Mouse (Mus musculus) kidney, postnatal 10 days (tissue): ENCODE data around the gene Tmem256.
A peak's percentile ranks its signal among the peaks of the same experiment; 100 is the strongest.
"Not testable (repeated sequence)": the region's sequence is repeated elsewhere in the genome, so short reads cannot be mapped to it uniquely, and the experiment has no call there.

ENCODE experiments used
- DNase-seq: peaks from one replicate; pipeline ENCODE4 v3.0.0; 2021; ENCODE audit warnings: mixed read lengths

Gene Tmem256

DNA sequence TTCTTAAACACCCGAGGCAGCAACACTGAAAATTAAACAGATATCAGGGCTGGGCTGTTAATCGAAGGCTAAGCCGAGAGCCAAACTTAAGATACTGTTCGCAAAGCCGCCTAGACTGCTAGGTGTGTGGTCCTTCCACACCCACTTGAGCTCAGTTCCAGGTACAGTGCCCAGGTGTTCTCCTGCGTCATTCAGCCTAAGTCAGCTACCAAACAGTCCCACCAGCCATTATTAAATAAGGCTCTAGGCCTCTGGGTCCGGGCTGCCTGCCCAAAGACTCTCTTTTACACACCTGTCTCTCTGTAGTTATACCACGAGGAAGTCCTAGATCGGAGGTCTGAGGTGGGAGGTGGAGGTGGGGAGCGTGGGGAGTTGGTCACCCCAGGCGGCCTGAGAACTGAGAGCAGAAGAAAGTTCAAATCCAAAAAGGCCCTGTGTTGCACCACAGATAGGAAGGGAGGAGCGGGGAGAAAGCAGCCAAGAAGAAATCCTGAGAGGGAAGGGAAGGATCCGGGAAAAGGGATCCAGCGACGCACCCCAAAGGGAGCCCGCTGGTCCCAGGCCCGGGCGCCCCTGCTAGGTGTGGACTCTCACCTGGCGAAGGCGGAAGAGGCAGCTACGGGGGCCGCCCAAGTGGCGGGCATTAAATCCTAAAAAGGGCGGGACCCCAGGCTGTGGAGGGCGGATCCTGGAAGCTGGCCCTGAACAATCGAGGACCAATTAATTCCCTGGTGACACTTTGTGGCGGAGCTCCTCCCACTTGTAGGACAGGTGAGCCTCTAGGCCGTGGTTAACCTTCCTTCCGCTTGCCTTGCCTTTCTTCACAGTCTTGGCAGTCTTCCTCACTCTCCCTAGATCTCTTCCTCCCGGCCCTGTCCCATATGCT lies 20.0 kb downstream of the Tmem256 start, which contains the start of gene Tnk1:
Gene Tnk1, minus strand, starts transcription at position 618 of the 886 bp plus-strand sequence.
- peak; percentile 63 for DNase-seq

DNA sequence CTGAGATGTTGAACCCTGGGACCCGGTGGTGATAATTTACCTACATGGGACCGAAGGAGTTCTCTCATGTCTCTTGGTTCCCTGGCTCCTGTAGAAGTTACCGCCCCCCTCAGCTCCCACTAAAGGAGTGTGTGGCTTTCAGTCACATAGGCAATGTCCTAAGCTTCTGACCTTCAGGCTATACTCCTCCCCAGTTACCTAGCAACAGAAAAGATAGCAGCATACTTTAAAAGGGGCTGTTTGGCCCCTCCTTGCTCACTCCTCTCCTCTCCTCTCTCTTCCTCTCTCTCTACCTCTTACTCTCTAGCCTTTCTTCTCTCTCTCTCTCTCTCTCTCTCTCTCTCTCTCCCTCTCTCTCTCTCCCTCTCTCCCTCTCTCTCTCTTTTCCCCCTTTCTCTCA lies 25.4 kb downstream of the Tmem256 start:
- DNase-seq = not testable (repeated sequence)

DNA sequence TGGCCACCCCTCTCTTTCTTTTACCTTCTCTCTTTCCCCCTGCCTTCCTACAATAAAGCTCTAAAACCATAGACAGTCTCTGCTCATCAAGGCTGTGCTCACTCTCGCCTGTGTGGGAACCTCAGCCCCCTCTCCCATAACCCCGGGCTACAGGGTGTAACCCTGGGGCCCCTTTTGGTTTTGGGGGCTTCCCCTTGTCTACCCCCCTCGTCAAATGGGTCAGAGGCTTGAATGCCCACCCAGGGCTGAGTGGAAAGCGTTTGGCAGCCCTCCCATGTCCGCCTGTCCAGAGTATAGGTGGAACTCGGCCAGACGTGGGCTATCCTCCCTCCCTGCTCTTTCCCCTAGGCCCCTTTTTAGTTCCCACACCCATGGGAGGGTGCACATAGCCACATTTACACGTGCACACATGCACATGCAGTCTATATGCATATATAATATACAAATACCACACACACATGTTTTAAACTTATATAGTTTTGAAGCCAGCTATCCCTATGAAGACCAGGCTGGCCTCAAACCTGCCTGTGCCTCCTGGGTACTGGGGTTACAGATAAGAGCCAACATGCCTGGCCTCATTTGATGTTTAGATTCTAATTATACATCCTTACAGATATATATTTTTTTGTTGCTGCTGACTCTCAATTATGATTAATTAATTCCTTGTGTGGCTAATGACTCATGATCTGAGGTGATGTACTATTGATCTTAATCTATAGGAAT lies 26.0 kb downstream of the Tmem256 start:
- DNase-seq = no peak

DNA sequence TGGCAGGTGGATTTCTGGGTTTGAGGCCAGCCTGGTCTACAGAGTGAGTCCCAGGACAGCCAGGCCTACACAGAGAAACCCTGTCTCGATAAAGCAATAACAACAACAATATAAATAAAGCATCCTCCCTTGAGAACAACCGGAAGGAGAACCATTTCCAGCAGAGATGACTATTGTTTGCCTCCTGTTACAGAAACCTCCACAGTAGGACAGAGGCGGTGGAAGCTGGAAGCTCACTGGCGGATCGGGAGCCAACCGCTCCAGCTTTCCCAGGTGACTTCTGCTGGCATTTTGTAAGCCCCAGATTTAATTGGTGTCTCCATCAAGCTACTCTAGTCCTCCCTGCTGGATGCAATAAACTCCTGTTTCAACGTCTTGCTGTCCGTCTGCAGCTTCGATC lies 27.2 kb downstream of the Tmem256 start:
- no peak for DNase-seq

DNA sequence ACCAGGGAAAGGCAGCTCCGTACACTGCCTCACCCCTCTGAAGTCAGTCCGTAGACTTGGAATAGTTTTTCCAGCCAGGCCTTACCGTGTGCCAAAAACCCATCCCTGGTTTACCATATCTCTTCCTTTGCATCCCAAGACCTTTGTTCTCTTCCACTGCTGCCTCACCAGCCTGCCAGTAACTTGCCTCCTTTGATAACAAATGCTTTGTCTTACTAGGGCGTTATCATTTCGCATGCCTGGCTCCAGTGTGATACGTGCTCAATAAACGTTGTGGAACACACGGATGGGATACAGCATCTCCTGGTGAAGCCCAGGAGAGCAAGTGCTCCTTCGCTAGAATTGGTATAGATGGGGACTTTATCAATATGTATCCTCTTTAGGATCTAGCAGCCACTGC lies 29.0 kb downstream of the Tmem256 start:
- DNase-seq = no peak

DNA sequence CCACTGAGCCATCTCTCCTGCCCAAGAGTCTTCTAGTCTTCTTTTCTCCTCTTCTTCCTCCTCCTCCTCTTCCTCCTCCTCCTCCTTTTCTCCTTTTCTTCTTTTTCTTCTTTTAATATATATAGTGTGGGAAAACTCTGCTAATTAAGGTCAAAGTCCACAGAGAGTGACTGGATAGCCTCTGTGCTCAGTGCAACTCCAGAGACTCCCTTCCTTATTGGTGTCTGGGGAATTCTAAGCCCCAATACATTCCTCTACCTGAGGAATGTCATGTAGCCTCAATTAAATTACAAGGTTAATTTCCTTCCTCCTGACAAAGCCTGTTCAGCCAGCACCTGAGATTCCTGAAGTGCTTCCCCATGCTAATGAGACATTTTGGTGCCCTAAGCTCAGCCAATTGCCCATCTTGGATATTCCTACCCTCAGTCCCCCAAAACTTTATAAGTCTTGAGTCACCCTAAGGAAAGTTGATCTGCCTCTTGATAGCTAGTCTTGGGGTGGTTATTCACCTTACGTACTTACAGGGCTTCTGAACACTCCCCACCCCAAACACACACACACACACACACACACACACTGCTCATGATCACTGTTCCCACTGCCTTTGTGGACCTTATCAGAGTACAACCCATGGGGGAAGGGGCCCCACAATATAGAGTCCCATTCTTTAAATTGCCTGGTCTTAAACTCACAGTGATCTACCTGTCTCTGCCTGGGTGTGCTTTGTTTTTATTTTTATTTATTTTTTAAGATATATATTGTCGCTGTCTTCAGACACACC lies 32.2 kb downstream of the Tmem256 start:
- DNase-seq = no peak

DNA sequence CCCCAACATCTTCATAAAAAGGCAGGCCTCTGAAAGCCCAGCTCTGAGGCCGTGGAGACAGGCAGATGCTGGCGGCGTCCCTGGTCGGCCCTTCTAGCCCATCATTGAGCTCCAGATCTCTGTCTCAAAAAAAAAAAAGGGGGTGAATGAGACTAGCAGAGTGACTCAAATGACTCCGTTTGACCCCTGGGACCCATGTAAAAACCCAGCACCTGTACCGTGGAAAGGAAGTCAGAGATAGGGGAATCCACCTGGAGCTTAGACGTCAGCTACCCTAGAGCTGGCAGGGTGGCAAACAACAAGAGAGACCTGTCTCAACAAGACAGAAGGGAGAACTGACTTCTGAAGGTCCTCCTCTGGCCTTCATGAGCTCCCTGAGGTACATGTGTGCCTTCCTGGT lies 33.5 kb downstream of the Tmem256 start:
- no peak for DNase-seq

DNA sequence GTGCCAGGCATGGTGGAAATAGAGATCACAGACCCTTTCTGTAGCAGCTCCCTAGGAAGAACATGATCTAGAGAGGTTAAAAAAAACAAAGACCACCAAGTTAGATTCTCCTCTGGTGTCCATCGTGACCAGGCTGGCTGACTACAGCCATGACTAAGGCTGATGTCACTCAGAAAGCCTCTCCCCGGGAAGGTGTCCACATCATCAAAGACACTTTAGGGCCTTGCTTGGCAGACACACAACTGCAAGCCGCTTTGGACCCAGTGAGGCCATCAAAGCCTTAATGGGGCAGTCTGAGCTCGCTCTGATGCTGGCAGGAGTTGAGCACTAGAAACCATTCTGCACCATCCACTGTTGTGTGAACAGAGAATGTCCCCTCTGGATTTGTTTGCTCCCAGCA lies 34.1 kb downstream of the Tmem256 start:
- no peak for DNase-seq

DNA sequence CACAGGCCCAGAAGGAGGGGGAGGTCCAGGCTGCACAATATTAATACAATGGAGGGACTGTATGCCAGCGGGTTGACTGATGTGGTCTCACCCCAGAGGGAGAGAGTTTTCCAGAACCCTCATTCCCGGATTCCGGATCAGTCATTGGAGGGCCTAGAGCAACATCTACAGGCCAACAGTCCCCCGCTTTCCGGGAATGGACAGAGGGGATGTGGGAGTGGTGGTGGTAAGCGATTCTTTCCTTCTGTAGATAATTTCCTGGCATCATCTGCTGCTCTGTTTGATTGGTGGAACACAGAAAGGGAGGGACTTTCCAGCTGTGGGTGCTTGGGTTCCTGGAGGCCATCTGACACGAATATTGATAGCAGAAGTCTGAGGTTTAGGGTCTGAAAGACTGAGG lies 37.9 kb downstream of the Tmem256 start:
- DNase-seq = peak; percentile 73

DNA sequence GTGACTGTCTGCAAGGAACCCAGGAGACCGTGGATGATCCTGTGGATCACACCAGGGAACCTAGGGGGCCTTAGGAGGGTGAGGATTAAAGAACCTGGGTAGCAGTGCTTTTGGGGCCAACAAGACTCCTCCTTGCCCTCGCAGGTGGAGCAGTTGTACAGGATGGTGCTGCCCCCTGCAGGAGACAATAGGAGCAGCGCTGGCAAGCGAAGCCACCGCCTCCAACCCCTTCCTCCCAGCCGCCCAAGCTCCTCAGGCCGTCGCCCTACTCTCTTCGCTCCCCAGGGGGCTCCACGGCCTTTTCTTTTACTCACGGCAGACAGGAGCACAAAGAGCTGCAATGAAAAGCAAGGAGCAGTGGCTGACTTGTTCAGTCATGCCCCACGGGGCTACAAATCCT lies 38.6 kb downstream of the Tmem256 start:
- peak; percentile 93 for DNase-seq

DNA sequence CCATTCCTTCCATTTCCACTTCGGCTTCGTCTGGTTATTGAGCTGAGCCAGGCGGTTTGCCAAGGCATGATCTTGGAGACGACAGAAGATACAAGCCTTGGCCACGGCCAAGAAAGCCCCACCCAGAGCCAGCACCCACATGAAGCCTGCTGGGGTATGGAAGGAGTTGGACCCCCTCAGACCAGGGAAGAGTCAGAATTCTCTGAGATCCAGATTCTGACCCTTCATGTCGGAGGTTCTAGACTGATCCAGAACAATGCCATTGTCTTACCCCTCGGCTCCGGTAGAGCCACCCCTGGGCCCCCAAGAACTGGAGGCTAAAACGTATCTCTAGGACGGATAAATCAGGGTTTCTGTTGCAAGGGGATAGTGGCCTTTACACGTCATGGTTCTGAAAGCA lies 39.6 kb downstream of the Tmem256 start, which contains the start of gene Tmem95:
Gene Tmem95, minus strand, starts transcription at position 141 of the 400 bp plus-strand sequence.
- peak; percentile 35 for DNase-seq

DNA sequence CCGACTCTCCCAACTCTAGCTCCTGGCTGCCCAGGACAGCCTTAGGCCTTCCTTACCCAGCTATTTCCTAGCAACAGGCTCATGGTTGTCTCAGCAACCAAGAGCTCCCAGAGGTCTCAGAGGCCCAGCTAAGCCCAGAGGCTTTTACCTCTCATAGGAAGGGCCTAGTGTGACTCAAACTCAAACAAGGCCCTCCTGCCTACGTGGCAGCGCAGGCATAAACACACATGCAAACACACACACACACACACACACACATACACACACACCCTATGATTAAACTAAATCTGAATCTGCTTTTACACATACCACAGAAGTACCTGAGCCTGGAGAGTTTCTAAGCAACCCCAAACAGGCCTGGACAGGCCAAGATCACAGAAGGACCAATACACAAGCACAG lies 40.1 kb downstream of the Tmem256 start:
- DNase-seq = peak; percentile 10

DNA sequence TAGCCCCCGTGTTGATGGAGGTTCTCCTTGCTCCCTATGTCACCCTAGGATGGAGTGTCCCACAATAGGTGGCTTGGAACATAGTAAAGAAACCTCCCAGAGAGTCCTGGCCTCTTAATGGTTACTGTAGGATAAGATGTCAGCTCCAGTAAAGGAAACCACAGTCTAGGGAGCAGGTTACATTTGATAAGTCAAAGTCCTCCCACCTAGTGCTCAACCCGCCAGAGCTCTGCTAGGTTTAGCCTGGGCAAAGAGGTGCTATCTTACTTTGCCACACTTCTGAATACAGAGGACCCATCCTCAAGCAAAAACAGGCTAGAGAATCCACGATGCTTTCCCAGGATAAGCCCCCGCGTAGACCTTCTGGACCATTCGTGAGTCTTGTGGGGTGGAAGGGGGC lies 40.6 kb downstream of the Tmem256 start:
- no peak for DNase-seq

DNA sequence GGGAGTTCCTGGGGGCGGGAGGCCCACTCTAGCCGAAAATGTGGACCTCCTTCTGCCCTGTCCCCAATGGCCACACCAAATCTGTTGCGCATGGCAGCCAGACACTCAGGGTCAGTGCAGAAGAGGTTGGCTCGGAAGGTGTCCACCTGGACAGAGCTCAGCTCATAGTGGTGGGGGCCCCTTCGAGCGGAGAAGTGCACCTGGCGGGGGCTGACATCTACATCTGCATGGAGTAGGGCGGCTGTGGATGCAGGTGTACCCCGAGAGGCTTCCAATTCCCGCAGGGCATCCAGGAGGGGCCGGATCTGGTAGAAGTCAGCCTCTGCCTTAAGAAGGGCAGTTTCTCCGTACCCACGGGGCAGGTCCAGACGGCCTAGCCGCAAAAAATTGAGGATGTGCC lies 41.4 kb downstream of the Tmem256 start:
- peak; percentile 33 for DNase-seq

DNA sequence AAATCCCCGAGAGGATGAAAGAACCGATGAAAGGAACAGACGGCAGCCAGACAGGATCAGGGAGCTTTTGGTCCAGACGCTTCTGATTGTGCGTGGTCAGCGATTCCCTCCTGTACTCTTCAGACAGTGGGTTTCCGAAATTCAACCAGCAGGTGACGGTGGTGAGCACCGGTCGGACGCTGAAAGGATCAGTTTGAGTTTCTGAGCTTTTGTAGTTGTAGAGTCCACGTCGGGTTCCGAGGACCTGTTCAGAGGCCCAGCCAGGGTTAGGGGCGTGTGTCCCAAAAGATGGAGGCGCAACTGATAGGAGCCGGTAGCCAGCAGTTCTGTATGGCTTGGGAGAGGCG lies 42.2 kb downstream of the Tmem256 start:
- peak; percentile 86 for DNase-seq

DNA sequence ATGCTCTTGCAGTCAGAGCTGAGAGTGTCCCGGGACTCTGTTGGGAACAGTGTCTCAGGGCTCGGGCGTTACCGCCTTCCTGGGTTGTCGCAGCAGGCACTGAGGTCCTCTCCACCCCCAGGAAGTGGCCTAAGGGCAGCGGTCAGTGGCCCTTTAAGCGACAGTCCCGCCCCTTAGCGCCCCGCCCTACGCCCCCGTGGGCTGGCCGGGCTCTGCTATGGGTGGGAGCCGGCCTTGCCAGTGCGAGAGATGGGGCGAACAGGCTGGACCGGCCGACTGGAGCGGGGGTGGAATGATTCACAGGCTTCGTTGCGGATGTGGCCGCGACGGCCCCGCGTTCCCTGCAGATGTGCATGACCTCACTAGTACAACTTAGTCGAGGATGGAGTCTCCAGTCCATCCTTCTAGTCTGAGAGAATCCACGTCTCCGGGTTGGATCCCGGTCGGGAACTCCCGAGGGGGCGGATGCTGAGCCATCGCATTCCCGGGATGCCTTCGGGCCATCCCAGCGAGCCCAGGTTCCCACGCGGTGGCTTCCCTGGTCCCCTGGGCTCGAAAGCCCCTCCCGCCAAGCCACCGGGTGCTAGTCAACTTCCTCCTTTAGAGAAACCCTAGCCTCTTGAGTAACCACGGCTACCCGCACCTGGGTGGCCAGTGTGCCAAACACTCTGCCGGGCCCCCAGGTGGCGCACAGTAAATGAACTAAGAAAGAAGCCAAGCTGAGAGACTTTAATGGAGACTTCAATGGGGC lies 42.7 kb downstream of the Tmem256 start, which contains the start of gene Kctd11:
Gene Kctd11, minus strand, starts transcription at position 554 of the 751 bp plus-strand sequence.
- DNase-seq = peak; percentile 93

DNA sequence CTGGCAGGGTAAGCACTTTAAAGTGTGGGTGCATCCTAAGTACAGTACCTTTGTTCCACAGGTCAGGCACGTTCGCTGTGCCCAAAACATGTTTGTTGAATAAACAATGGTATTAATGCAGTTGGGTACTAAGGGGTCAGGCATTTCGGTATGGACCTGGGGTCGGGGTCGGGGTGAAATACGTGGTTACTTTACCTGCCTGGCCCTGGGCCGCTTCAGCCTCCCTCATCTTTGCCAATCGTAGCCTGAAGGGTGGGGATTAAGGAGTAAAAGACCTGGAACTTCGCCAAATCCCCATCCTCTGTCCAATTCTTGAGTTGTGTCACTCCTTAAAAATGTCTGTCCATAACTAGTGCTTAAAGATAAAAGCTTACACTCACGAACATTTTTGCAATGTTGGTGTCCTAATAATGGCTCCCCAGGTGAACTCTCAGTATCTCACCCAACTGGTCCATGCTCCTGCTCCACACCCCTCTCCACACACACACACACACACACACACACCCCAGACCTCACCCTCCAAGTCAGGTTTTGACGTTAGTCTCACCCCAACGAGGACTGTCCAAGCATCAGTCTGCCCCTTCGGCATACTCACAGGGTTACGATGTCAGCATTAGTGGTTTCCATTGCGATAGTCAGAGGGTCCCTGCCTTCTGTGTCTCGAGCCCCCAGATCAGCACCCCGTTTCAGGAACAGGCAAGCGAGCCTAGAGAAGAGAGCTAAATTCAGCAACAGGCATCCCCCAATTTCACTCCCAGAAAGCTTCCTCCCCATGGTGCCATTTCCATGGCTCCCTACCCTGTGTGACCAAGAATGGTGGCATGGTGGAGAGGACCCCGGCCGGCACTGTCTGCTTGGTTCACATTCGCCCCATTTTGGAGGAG lies 43.7 kb downstream of the Tmem256 start:
- DNase-seq = peak; percentile 31

DNA sequence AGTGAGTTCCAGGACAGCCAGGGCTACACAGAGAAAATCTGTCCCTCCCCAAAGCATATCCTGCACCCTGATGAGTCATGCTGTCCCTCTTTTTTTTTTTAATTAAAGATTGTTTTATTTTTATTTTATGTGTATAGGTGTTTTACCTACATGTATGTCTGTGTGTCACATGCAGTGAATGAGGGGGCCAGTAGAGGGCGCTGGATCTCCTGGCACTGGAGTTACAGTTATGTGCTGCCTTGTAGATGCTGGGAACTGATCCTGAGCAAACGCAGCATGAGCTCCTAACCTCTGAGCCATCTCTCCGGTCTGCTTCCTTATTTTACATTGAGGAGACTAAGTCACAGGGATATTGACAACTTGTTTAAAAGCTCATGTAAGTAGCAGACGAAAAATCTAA lies 44.8 kb downstream of the Tmem256 start:
- DNase-seq = peak; percentile 67

DNA sequence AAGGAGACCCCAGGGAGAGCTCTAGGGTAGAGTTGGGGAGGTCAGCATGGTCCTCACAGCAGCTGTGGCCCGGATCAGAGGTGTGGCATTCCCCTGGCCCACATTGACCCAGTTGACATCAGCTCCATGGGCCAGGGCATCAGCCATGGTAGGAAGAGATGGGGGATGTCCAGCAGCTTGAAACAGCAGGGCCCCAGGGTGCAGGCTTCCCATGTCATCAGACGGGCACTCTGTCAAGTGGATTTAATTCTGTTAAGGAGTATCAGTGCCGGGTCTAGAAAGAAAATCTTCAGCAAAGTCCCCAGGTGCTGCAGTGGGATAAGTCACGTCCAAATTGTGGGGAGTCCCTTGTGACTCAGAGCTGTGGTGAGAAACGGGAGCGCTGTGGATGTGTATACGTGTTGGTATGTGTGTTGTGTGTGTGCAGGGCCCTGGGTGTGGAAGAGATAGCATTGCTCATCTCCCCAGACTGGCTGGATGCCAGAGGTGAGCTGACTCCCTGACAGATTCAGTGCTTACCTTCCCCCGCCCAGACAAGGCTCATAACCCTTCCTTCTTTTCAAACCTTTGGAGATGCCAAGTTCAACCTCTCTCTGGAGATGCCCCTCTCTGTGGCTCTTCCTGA lies 45.3 kb downstream of the Tmem256 start:
- peak; percentile 55 for DNase-seq

DNA sequence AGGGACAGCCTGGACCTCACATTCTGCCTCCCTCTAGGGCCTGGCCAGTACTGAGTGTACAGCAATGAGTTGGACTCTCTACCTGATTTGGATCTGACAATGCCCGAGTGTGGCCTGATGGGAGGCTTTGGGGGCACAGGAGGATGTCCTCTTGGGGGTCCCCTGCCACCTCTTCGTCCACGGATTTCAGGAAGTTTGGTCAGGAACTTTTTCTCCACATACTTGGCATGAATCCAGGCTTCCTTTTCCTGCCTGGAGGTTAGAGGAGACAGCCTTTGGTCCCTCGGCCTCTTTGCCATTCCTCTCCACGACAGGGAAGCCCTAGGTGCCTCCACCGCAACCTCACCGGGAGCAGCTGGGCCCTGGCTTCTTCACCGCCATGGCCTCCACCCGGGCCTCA lies 45.9 kb downstream of the Tmem256 start:
- no peak for DNase-seq

DNA sequence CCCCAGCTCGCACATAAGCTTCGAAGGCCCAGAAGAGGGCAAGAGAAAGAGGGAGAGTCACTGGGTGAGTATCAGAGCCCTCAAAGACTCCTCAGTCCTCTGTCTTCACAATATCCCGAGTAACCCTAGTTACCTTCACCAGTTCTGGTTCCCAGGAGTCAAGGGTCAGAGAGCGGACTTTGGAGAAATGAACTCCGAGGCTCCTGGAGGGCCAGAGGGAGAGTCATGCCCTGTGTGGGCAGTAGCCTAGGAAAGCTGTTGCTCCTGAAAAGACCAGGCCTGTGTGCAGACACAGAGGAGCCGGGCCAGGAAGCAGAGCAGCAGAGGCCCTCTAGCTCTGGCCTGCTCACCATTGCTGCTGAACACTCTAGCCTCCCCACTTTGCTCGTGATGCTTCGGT lies 46.3 kb downstream of the Tmem256 start:
- no peak for DNase-seq
